Mouse (Mus musculus): Measurements from ENCODE around the gene Rbms3. TPM values are rescaled to one million over a fixed set of nuclear protein-coding genes. Genes with fewer than 3 reads are reported as not detected.

Rbms3 gene
- total RNA-seq, 2 experiments from 2014 or later: 17.6 to 19.2 TPM

DNA sequence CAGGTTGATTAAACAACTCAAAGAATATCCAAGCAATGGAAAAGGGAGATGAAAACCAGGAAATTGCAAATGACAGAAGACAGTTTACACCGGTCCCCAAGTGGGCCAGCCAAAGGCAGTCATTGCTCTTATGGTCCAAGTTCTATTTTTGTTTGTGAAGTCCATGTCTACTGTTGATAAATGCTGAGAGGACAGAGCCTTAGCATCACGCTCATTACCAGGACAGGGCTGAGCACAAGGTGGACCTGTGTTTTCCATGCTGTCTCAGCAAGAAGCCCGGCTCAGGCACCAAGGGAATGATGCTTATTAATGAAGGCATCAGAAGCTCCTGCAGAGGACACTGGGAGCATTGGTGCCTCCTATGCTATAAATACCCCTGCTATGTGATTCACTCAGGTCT lies 618.9 kb downstream of the Rbms3 start:
- DNase-seq (ENCODE audit: low spot score in 2 of 2): no peak

DNA sequence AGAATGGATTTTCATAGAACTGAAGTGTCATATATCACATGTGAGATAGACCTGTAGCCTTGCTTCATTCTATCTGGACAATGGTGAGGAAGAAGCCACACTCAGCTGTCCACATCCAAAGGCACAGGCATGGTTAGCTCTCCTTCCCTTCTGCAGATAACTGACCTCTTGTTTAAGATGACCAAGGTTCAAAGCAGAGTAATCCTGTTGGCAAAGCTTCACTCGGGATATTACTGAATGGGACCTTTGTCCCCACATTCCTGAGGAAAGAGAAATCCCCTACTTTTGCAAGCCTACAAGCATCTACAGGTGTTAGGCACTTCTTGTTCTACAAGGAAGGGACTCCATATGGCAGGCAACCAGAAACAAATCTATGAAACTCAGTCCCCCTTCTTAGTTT lies 621.5 kb downstream of the Rbms3 start:
- no peak for DNase-seq (ENCODE audit: low spot score in 2 of 2)

DNA sequence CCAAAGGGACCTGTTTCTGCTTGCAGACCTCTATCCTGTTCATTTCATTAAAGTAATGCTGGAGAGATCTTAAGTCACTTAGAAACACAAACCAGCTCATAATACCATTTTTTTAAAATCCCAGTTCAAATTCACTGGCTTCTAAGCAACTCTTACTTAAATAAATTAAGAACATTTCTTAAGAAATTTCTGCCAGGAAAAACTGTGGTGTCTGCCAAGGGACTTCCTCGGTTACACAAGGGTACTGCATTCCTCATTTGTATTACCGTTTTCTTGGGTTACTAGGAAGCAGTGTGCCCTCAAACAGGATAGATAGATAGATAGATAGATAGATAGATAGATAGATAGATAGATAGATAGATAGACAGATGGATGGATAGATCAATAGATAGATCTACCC lies 627.6 kb downstream of the Rbms3 start:
- no peak for DNase-seq (ENCODE audit: low spot score in 2 of 2)

DNA sequence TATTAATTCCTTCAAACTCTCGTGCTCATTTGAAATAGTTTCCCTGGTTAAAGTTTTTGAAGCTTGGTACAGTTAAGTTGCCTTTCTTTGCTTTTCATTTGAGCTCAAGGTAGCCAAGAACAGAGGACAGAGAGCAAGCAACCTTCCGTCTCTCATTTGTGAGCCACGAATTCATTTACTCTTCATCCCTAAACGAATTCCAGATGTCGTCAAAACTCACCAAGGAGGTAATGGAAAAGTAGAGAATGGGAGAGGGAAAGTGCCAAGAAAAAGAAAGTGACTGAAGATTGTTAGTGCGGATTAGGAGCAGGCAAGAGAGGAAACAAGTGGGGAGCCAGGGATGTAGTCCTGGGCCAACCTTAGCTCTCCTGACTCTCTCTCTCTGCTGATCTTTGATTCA lies 630.5 kb downstream of the Rbms3 start:
- no peak for DNase-seq (ENCODE audit: low spot score in 2 of 2)

DNA sequence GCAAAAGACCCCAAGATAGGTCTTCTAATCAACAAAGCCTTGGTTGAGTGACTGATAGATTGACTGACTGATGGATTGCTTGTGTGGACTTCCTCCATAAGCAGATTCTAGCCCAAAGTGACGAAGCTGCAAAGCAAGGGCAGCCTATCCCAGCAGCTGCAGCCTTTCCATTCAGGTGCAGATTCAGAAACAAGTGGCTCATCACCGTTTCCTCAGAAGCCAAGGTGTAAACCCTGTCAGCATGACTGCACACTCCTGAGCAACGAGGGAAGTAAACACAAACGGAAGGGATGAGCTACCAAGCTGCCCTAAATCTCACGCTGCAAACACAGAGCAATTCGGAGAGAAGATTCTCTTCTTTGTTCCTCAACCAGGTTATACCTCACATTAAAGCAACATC lies 639.4 kb downstream of the Rbms3 start:
- DNase-seq (ENCODE audit: low spot score in 2 of 2): no peak

DNA sequence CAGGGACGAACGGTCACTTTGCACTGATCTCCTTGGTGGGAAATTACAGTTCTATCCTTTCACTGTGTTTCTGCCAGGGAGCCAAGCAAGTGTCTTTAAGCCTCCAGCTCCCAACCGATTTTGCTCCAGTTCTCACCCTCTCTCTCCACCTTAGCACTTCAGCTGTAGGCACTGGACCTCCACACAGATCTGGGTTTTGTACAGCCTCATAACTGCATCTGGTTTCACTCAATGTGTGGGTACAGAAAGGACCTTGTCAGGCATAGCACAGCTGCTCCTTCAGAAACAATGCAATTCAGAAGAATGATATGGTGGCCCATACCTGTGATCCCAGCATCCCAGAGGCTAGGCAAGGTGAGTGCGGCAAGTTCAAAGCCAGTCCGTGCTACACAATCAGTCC lies 648.9 kb downstream of the Rbms3 start:
- no peak for DNase-seq (ENCODE audit: low spot score in 2 of 2)

DNA sequence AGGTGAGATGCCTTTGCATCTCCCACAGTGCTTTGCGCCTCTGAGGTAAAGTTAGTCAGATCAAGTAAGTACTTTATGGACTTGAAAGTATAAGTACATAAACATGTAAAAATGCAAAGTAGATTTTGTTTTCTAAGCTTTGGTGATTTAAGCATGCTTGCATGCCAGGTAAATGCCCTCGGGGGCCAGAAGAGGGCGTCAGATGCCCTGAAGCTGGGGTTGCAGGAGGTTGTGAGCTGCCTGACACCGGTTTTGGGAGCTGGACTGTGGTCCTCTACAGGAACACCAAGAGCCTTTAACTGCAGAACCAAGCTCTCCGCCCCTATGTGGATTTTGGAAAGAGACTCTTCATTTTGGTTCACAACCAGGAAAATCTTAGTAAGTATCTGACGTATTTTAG lies 652.3 kb downstream of the Rbms3 start:
- DNase-seq (ENCODE audit: low spot score in 2 of 2): no peak

DNA sequence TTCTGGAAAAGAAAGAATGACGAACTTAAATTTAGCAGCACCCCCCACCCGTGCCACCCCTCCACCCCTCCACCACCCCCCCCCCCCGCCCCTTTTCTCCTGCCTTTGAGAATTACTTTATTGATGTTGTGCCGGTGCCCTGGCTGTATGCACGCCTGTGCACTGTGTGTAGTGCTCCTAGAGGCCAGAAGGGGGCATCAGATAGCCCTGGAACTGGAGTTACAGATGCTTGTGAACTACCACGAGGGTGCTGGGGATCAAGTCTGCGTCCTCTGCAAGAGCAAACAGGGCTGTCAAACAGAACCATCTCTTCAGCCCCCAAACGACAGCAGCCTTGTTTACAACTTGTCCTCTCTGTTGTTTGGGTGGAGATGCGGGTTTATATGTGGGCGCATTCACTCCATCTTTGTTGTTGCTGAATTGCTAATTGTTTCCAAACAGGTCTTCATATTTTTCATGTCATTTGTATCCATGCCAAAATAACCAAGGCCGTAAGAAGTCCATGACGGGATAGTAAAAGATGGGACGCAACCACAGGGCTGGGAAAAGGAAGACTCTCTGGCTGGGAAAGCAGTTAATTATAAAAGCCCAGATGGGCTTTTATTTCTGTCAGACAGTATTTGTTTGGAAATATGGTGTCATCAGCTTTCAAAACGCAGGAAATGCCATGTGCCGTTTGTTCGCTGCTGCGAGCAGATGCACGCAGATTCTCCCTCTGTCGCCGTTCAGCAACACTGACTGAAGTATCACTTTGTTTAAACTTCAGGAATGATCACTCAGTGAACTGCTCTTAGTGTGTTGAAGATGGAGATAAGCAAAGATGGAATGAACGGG lies 652.9 kb downstream of the Rbms3 start:
- DNase-seq (ENCODE audit: low spot score in 2 of 2): peak; percentile 46 to 83

DNA sequence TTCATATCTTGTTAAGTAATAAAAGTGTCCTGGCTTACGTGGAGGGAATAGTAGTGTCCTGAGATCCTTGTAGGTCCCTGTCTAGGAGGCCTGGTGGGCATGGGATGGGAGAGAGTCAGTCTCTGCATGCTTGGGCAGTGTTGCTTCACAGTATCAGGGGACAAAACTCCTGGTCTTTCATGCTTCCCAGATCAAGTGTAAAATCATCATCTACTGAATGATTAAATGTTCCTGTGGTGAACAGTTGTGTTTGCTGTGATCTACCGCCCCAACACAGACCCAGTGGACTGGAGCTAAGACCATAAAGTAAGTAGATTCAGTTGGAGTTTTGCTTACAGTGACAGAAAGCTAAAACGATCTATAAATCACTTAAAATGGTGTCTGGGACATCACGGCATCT lies 654.4 kb downstream of the Rbms3 start:
- no peak for DNase-seq (ENCODE audit: low spot score in 2 of 2)

DNA sequence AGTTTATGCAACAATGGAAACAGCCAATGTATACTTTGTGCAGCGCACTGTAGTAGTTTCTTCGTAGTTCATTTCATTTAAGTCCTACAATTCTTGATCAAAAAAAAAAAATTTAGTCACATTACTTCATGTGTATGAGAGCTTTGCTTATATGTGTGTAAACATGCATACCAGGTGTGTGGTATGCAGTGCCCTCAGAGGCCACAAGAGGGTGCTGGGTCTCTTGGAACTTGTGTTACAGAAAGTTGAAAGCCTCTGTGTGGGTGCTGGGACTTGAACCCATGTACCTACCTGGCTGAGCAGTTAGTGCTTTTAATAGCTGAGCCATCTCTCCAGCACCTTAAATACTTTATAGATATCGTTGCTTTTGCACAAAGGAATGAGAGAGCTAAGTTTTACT lies 655.6 kb downstream of the Rbms3 start:
- DNase-seq (ENCODE audit: low spot score in 2 of 2): no peak

DNA sequence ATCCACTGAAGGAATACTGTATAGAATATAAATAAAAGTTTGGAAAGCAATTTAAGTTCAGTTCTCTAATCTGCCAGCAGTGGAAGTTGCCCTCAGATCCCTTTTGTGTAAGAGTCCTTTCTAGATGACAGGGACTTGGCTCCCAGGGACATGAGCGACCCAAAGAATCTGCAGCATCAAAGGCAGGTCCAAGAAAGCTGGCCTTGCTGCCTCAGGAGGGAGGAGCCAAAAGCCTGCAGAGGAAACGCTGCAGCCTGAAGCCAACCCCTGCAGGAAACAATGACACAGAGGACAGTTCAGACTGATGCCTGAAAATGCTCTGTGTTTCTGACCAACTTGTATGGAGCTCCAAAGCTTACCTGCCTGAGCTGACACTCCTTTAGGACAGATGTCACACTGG lies 656.1 kb downstream of the Rbms3 start:
- no peak for DNase-seq (ENCODE audit: low spot score in 2 of 2)

DNA sequence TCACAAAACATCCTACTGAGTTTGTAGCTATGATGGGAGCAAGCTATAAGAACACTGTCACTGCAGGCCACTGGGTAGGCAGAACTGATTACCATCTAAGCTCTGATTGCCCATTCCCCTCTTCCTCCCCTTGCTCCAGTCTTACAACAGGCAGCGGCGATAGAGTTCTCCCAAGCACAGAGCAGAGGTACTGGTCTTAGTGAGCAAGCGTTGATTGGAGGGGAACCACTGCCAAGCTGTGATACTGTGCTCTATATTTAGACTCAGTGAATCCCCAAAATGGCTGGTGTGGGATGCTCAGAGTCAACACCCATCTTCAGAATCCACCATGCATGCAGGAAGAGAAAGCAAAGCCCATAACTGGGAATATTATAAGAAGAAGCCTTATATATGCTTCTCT lies 662.4 kb downstream of the Rbms3 start:
- DNase-seq (ENCODE audit: low spot score in 2 of 2): no peak

DNA sequence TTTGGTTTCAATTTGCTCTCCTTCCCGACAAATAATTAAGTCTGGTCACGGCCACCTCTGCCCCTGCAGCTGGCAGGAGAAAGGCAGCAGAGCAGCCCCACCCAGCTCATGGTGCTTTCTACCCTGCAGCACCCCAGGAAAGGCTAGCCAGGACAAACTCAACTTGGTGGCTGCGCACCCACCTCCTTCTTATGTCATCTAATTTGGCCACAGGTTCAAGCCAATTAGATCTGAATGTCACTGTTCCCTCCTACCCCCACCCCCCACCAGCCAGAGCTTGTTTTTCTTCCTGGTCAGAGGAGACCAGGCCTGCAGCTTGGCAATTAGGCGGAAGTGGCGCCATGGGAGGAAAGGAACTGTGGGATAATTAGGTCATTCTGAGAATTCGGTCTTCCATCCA lies 664.0 kb downstream of the Rbms3 start:
- no peak for DNase-seq (ENCODE audit: low spot score in 2 of 2)

DNA sequence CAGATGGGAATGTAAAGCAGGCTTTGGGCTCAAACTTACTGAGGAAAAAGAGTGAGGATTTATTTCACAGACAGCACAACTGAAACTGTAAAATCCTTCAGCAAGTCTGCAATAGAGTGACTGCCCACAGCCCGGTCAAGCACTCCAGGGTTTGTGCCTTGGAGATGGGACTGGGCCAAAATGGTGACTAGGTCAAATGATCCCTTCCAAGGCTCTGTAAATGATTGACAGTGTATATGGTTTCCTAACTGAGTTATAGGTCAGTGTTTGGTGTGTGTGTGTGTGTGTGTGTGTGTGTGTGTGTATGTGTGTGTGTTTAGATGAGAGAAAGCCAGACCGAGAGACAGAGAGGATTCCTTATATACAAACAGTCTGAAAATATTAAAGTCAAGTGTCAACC lies 673.6 kb downstream of the Rbms3 start:
- no peak for DNase-seq (ENCODE audit: low spot score in 2 of 2)

DNA sequence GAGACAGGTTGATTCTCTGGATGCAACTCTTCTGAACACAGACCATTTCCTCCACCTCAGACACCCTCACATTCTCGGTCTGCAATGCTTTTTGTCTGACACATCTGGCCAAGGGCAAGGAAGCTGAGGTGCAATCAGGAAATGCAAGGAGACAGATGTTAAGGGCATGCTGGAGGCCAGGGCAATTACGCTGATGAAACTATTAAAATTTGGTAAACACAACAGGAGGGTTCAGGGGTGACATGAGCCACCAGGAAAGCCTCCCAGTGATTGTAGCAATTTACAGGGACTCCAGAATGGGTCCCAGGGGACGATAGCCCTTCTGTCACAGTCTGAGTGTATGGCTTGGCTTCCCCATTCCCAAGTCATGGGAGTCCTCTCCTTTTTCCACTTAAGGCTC lies 681.5 kb downstream of the Rbms3 start:
- no peak for DNase-seq (ENCODE audit: low spot score in 2 of 2)

DNA sequence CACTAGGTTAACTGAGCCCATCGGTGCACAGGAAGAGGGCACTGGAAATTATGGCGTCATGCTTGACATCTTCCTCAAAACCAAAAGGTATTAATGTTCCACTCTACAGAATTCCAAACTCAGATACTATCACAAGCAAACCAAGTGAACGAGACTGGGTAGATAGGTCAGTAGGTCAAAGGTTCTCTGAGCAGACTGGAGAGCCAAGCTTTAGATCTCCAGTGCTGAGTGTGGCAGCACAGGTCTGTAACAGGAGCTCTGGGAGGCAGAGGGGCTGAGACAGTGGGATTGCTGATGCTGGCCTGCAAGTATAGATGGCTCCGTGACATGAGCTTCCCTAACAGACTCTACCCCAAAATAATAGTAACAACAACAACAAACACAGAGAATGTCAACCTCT lies 682.3 kb downstream of the Rbms3 start:
- no peak for DNase-seq (ENCODE audit: low spot score in 2 of 2)

DNA sequence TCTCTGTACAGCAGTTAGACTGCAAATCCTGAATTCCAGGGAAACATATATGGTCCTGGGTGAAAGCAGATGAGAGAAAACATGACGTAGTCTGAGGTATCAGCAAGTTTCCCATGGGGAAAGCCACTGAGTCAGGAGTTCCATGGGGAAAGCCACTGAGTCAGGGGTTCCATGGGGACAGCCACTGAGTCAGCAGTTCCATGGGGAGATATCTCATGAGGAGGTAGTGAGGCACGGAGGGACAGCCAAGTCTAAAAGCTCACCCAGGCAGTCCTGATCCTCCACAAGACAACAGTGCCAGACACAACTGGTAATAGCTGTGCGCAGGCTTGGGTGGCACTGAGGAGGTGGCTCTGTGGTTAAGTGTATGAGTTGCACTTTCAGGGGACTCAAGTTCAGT lies 682.9 kb downstream of the Rbms3 start:
- no peak for DNase-seq (ENCODE audit: low spot score in 2 of 2)

DNA sequence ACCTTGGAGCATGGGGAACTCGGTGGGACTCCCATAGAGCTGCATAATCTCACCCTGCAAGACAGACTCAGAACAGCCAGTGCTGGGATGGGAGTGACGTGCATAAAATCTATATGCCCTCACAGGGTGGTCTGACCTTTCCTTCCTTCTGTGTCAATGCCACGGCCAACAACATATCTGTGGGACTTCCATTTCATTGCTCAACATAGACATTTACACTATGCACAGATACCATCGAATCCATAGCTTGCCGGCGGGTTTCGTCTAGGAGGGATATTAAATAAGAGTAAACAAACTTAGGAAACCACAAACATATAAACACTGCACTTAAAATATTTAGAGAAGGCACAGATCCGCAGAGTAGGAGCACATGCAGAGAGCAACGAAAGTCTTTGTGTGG lies 684.0 kb downstream of the Rbms3 start:
- DNase-seq (ENCODE audit: low spot score in 2 of 2): no peak

DNA sequence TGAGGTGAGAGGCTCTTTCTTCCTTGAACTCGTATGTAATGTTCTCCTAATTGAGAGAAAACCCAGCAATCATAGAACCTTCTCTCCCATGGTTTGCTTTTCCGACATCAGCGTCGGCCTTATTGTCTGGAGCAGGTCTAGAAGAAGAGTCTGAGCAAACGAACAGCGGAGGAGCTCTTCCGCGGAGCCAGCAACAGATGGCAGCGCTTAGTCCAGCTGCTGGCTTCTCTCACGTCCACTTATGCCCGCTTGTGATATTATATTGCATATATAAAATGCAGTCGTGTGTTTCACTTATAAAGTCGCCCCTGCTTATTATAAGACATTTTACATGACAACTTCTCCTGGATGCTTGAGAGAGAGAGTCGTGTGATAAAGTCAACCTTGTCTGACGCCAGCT lies 685.8 kb downstream of the Rbms3 start:
- DNase-seq (ENCODE audit: low spot score in 2 of 2): no peak

DNA sequence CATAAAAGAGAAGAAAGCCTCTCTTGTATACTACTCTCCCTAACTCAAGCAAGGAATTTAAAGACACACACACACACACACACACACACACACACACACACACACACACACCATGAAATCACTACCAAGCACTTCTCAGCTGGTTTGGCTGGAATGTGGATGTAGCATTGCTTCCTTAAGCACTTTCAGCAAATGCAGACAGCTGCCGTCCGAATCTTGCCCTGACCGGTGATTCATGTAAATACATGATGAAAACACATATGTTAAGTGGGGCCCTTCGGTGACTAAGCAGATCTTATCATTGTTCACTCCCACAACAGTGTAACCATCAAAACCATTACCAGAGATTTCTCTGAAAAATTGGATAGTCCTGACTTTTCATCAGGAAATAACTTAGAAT lies 688.6 kb downstream of the Rbms3 start:
- DNase-seq (ENCODE audit: low spot score in 2 of 2): no peak

DNA sequence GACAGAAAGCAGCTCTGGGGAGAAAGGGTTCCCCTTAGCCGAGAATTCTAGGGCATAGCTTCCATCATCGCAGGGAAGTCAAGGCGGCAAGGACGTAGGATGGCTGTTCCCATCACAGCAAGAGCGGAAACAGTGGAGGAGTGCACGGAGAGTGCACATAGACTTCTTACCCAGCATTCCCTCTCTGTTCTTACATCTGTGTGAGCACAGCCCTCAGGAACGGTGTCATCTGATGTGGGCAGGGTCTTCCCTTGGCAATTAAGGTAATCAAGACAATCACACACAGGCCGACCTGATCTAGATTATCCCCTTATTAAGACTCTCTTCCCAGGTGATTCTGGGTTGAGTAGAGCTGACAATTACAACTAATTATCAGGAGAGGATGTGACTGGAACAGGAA lies 689.0 kb downstream of the Rbms3 start:
- DNase-seq (ENCODE audit: low spot score in 2 of 2): no peak

DNA sequence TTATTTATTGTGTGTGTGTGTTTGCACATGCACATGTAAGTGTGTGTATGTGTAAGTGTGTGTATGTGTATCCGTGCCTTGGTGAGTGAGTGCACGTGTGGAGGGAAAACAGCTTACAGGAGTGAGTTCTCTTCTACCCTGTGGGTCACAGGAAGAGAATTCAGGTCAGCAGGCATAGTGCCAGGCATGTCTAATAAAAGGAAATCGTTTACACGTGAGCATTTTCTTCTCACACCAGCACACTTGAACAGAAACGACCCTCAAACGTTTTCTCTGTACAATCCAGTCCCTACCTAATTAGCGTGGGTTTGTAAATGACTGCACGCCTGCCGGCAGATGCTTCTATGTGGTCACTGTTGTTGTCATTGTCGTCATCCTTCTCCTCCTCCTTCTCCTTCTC lies 701.4 kb downstream of the Rbms3 start:
- no peak for DNase-seq (ENCODE audit: low spot score in 2 of 2)

DNA sequence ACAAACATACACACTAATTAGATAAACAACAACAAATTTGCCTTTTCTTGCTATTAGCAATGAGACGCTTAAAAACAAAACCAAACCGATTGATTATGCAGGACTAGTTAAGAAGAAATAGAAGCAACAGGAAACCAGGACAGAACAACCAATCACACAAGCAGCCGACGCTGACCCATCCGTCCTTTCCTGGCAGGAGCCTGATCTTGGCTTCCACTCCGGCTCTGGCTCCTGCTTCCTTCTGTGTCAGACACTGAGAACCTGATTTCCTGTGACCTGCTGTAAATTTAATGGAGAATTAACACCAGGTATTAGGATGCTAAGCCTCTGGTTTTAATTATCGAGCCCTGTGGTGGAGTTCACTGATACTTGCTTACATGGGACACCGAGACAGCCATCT lies 706.6 kb downstream of the Rbms3 start:
- no peak for DNase-seq (ENCODE audit: low spot score in 2 of 2)

DNA sequence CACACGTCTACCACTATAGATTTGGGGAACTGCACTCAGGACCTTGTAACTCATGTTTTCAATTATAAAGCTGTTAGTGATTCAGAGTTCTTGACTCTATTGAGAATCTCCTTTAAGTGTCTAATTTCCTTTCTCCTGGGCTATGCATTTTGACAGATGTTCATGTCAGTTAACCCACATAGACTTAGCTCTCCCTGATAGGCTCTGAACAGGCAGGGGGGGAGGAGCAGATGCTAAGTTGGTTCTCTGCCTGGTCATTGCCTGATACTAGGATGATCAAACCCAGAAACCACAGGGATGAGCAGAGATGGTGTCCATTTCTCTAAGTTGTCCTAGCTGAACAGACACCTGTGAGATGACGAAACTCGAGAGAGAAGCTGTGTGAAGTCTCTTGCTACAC lies 707.2 kb downstream of the Rbms3 start:
- no peak for DNase-seq (ENCODE audit: low spot score in 2 of 2)

Data from layer of hippocampus, postnatal 14 days (tissue).